Mouse (Mus musculus) natural killer cell, adult 2 months (primary cell): Measurements from ENCODE around the gene Ifi213.
A peak's percentile ranks its signal among the peaks of the same experiment; 100 is the strongest.
"Not testable (repeated sequence)": the region's sequence is repeated elsewhere in the genome, so short reads cannot be mapped to it uniquely, and the experiment has no call there.

ENCODE experiments used
- DNase-seq, 2 experiments: peaks; one replicate each; pipeline ENCODE4 v3.0.0; 2022; ENCODE audit warnings: low spot score in 2 of 2

Gene Ifi213

DNA sequence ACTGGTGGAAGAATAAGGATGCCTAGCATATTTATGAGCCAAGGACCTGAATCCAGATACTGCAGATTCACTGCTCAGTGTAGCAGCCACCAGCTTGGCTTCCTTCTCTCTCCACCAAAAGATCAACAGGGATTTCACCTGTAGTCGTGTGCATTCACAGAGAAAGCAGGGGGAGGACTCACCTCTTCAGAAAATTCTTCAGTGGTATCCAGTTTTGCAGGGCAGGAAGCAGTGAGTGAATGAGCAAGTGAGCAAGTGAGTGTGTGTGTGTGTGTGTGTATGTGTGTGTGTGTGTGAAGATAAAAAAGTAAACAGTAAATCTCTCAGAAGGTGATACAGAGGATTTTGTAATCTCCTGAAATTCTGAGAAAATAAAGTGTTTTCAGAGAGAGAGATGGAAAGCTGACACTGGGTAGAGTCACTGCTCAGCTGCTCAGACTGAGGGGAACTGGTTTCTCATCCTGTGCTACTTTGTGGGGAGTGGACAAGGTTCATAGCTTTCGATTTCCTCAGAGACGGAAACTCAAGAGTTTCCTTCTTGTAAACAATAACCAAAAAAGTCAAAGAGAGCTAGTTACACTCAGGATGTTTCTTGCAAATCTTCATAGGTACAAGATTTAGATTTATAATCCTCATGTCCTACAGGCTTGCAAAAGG is at the start of gene Ifi213:
Gene Ifi213, minus strand, starts transcription at position 437 of the 657 bp plus-strand sequence.
- peak; percentile 8 to 9 for DNase-seq

- DNase-seq, result no peak
These were observed 46.3 kb upstream of the Ifi213 start for GRCm38 (mm10) chr1:173645393-173645792.

DNA sequence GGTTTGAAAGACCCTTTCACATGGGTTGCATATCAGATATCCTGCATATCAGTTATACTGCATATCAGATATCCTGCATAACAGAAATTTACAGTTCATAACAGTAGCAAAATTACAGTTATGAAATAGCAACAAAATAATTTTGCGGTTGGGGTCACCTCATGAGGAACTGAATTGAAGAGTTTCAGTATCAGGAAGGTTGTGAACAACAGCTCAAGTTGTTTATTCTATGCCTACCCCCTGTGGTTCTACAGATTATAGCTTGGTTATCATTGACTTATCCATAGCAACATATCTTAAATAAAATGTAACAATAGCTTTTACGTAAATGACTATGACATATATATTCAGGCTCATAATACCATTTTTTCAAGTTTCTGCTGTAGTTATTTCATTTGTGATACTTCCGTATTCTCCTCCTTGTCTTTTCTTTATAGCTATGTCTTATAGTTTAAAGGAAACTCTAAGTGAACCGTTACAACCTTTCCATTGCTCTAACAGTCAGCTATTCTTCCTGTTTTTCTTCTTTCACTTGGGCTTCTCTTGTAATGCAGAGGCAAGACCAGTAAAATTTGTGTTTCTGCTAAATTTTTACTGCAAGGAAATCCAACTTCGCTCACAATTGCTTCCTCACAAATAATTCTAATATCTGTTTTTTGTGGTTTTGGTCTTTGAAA is 35.0 kb upstream of the Ifi213 start:
- no peak for DNase-seq

DNA sequence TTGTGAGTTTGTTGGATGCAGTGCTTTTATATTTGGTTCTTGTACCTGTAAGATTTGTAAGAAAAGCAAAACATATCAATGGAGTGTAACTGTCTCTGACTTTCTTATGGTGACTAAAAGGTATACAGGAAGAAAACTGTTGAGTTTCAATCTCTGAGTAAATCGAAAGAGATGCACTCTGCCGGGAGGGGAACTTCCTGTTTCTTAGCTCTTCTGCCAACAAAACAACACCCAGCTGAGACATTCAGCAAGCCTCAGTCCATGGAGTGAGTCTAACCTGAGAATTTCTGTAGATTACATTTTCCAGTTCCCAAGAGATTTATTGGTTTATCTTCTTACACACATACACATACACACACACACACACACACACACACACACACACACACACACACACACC is 31.5 kb upstream of the Ifi213 start, which contains the start of gene Ifi209:
Gene Ifi209, plus strand, starts transcription at position 296 of the 400 bp plus-strand sequence.
- peak; percentile 55 to 58 for DNase-seq

GRCm38 (mm10) chr1:173626686-173627085 is 27.6 kb upstream of the Ifi213 start:
- DNase-seq, result peak in 1 of 2 experiments; percentile 52

DNA sequence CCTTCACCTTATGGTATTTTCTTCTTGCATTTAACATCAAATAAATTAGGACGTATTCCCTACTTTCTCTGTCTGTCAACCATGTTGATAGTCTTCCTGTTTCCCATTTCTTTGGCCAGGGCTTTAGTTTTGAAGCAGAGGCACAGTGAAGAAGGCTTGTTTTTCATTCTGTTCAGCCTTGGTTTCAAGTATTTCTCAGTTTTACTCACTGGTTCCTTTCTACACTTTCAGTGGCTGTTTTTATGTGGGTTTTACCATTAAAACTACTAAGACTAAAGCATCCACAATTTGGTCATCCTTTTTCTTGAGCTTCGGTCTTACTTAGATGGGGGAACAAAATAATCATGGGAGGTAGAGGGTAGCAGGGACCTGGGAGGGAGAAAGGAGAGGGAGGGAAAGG is 25.0 kb upstream of the Ifi213 start:
- no peak for DNase-seq

DNA sequence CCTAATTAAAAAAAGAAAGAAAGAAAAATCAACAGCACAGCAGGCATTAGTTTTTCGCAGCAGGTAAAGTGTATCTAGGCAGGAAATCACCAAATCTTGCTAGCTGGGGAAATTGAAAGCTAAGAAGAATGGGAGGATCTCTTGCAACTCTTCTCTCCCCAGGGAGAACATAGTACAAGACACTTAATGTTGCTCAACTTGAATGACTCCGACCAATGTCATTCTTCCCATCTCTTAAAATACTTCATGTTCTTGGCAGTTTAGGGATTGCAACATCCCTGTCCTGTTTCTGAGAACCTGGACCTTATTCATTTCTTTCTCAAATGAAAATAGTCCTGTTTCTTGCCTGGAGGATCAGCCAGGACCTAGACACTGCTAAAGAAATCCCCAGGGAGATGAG is 23.1 kb upstream of the Ifi213 start:
- DNase-seq, result not testable (repeated sequence)

DNA sequence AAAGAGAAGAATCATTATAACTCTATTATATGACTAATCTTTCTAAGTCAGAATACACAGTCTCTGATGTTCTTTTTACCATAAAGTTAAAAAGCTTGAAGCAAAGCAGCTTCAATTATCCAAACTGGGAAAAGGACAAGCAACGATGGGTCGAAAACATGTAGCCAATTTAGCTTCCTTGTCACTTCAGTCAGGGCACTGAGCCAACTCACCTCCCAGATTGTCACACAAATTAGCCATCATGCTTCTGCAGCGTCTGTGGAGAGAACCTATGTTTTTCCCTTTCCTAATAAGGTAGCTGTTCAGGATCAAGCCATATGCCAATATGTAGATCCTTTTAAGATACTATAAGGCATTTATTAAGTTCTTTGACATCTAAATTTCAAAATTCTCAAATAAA is 11.2 kb upstream of the Ifi213 start:
- DNase-seq, result not testable (repeated sequence)

GRCm38 (mm10) chr1:173589698-173590097 is 9.4 kb downstream of the Ifi213 start:
- not testable (repeated sequence) for DNase-seq

- DNase-seq, result no peak
These were observed 19.0 kb downstream of the Ifi213 start for GRCm38 (mm10) chr1:173579921-173580585.

DNA sequence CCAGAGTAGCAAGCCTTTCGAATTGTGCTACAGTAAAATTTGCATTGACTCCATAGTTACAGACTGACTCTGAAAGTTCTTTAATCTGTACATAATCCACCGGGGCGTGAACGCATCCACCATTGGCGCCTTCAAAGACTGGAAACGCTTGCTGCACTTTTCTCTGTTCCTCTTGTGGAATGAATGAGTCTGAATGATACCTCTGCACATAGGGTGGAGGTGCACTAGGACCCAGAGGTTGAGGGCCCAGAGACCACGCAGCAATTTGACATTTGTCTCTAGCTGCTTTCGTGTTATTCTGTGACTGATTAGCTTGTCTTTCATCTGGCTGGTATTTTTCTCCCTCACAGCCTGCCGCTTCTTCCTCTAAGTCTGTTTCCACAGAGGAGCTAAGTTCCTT is 20.0 kb downstream of the Ifi213 start:
- DNase-seq, result no peak

DNA sequence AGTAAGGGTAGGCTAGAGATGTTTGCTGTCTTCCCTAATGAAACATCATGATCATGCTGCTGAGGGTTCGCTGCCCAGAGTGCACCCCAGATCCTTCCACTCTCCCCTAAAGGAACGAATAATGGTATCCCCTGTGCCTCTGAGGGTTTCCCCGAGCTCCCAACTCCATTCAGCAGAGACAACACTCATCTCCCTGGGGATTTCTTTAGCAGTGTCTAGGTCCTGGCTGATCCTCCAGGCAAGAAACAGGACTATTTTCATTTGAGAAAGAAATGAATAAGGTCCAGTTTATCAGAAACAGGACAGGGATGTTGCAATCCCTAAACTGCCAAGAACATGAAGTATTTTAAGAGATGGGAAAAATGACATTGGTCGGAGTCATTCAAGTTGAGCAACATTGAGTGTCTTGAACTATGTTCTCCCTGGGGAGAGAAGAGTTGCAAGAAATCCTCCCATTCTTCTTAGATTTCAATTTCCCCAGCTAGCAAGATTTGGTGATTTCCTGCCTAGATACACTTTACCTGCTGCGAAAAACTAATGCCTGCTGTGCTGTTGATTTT is 48.5 kb downstream of the Ifi213 start:
- not testable (repeated sequence) for DNase-seq

DNA sequence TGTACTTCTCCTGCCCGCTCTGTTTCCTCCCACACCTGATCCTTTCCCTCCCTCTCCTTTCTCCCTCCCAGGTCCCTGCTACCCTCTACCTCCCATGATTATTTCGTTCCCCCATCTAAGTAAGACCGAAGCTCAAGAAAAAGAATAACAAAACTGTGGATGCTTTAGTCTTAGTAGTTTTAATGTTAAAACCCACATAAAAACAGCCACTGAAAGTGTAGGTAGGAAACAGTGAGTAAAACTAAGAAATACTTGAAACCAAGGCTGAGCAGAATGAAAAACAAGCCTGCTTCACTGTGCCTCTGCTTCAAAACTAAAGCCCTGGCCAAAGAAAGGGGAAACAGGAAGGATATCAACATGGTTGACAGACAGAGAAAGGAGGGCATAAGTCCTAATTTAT is 50.3 kb downstream of the Ifi213 start:
- DNase-seq, result not testable (repeated sequence)

DNA sequence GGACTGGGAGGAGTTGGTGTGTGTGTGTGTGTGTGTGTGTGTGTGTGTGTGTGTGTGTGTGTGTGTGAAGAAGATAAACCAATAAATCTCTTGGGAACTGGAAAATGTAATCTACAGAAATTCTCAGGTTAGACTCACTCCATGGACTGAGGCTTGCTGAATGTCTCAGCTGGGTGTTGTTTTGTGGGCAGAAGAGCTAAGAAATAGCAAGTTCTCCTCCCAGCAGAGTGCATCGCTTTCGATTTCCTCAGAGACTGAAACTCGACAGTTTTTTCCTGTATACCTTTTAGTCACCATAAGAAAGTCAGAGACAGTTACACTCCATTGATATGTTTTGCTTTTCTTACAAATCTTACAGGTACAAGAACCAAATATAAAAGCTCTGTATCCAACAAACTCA is 63.3 kb downstream of the Ifi213 start, which contains the start of gene Ifi214:
Gene Ifi214, minus strand, starts transcription at position 167 of the 400 bp plus-strand sequence.
- DNase-seq, result not testable (repeated sequence)

- no peak for DNase-seq
These were observed 77.6 kb downstream of the Ifi213 start for GRCm38 (mm10) chr1:173521452-173521851.
